Mouse (Mus musculus) limb, embryonic 15.5 days (tissue): ENCODE measurements around the gene Lrrfip2. TPM values are rescaled to one million over a fixed set of nuclear protein-coding genes. Genes with fewer than 3 reads are reported as not detected.

Experiments
- ATAC-seq: fragments of 200-750 bp; cut with Nextera tagmentation; 2 replicates; pipeline ENCODE4 v1.8.0; 2017; ENCODE audit warnings: low read depth, moderate TSS enrichment; ENCODE audit not compliant: insufficient number of reproducible peaks, low FRiP score, low TSS enrichment
- H3K27ac ChIP-seq: fragments of 300-500 bp; sonication (generic); 2 replicates; pipeline ENCODE4 v1.5.1; 2015; ENCODE audit warnings: moderate library complexity, mild to moderate bottlenecking, inconsistent platforms
- H3K27me3 ChIP-seq: fragments of 300-500 bp; sonication (generic); 2 replicates; pipeline ENCODE4 v1.6.1; 2015; ENCODE audit warnings: inconsistent platforms
- H3K36me3 ChIP-seq: fragments of 300-500 bp; sonication (generic); 2 replicates; pipeline ENCODE4 v1.6.1; 2015; ENCODE audit warnings: inconsistent platforms
- H3K4me1 ChIP-seq: fragments of 300-500 bp; sonication (generic); 2 replicates; pipeline ENCODE4 v1.6.1; 2015; ENCODE audit warnings: inconsistent platforms
- H3K4me2 ChIP-seq: fragments of 300-500 bp; sonication (generic); 2 replicates; pipeline ENCODE4 v1.6.1; 2015; ENCODE audit warnings: mild to moderate bottlenecking, inconsistent platforms
- H3K4me3 ChIP-seq: fragments of 300-500 bp; sonication (generic); 2 replicates; pipeline ENCODE4 v1.5.1; 2015; ENCODE audit warnings: mild to moderate bottlenecking, inconsistent platforms
- H3K9ac ChIP-seq: fragments of 300-500 bp; sonication (generic); 2 replicates; pipeline ENCODE4 v1.6.1; 2015; ENCODE audit warnings: inconsistent platforms
- H3K9me3 ChIP-seq: fragments of 300-500 bp; sonication (generic); 2 replicates; pipeline ENCODE4 v1.6.1; 2016; ENCODE audit warnings: inconsistent platforms
- WGBS: fragments of 180-500 bp; shearing (Covaris S2); methylation state at CpG from one replicate; pipeline ENCODE4 v1.1.7; 2015; 5-methylcytosine and 5-hydroxymethylcytosine counted together
- polyA plus RNA-seq: library from polyadenylated mRNA; unstranded; fragments of >200 nt; fragmentation: Nextera tagmentation; extraction: Ambion mirVana; gene quantifications from 2 replicates; pipeline ENCODE4 v1.2.1, GENCODE M21; 2015

The Lrrfip2 gene
- polyA plus RNA-seq, 1 experiment from 2014 or later: 39.7 TPM

GRCm38 (mm10) chr9:111118891-111119441 is 1.6 kb downstream of the Lrrfip2 start:
- peak overlapping the region; percentile 87; the same call in 1 of the 2 replicates for H3K9ac ChIP-seq
- 5% methylated on average over 17 of the region's 17 CpGs for WGBS
- H3K4me3 ChIP-seq: peak overlapping the region; percentile 98
- H3K27ac ChIP-seq: peak overlapping the region; percentile 81; the same call in 1 of the 2 replicates
- no peaks in the 10 kb centered on the region for H3K27me3 ChIP-seq
- H3K9me3 ChIP-seq: no peaks in the 10 kb centered on the region
- no peak for ATAC-seq
- peak overlapping the region; percentile 69 for H3K4me2 ChIP-seq
- H3K36me3 ChIP-seq: no peaks in the 10 kb centered on the region
- peaks cover 21% of the 10 kb centered on the region for H3K4me1 ChIP-seq

- H3K9me3 ChIP-seq: no peaks in the 10 kb centered on the region
- ATAC-seq: no peak
Observed at GRCm38 (mm10) chr9:111122446-111122845, 5.1 kb downstream of the Lrrfip2 start.

GRCm38 (mm10) chr9:111123336-111123735 is 5.9 kb downstream of the Lrrfip2 start:
- no peak overlapping the region for H3K27ac ChIP-seq
- peaks cover 14% of the 10 kb centered on the region for H3K4me1 ChIP-seq
- no peaks in the 10 kb centered on the region for H3K36me3 ChIP-seq
- WGBS: 55% methylated on average over 2 of the region's 2 CpGs
- H3K4me2 ChIP-seq: no peak overlapping the region
- H3K27me3 ChIP-seq: no peaks in the 10 kb centered on the region
- ATAC-seq: no peak
- no peak overlapping the region for H3K4me3 ChIP-seq
- H3K9ac ChIP-seq: no peak overlapping the region
- H3K9me3 ChIP-seq: no peaks in the 10 kb centered on the region

More at GRCm38 (mm10) chr9:111122446-111122845, 5.1 kb downstream of the Lrrfip2 start:
- Histone ChIP-seq H3K9ac (no peak overlapping the region), H3K27me3 (no peaks in the 10 kb centered on the region), H3K4me3 (no peak overlapping the region), H3K4me1 (peaks cover 17% of the 10 kb centered on the region), H3K4me2 (no peak overlapping the region), H3K27ac (no peak overlapping the region), H3K36me3 (no peaks in the 10 kb centered on the region)
- WGBS: 56% methylated on average over 5 of the region's 5 CpGs

- 74% methylated on average over 4 of the region's 4 CpGs for WGBS
- no peak for ATAC-seq
Observed at GRCm38 (mm10) chr9:111124440-111124839, 7.0 kb downstream of the Lrrfip2 start.

GRCm38 (mm10) chr9:111126735-111127134 is 9.3 kb downstream of the Lrrfip2 start:
- 74% methylated on average over 4 of the region's 4 CpGs for WGBS
- H3K27ac ChIP-seq: no peak overlapping the region
- H3K9ac ChIP-seq: no peak overlapping the region
- no peak overlapping the region for H3K4me2 ChIP-seq
- no peak overlapping the region for H3K4me3 ChIP-seq
- H3K27me3 ChIP-seq: no peaks in the 10 kb centered on the region
- no peaks in the 10 kb centered on the region for H3K9me3 ChIP-seq
- peaks cover 3% of the 10 kb centered on the region; the same call in 1 of the 2 replicates for H3K4me1 ChIP-seq
- no peaks in the 10 kb centered on the region for H3K36me3 ChIP-seq
- ATAC-seq: no peak

More at GRCm38 (mm10) chr9:111124440-111124839, 7.0 kb downstream of the Lrrfip2 start:
- Histone ChIP-seq H3K27me3 (no peaks in the 10 kb centered on the region), H3K4me2 (no peak overlapping the region), H3K4me3 (no peak overlapping the region), H3K4me1 (peaks cover 3% of the 10 kb centered on the region; the same call in 1 of the 2 replicates), H3K9me3 (no peaks in the 10 kb centered on the region), H3K36me3 (no peaks in the 10 kb centered on the region), H3K9ac (no peak overlapping the region), H3K27ac (no peak overlapping the region)

GRCm38 (mm10) chr9:111127749-111128148 is 10.4 kb downstream of the Lrrfip2 start:
- H3K27ac ChIP-seq: no peak overlapping the region
- H3K4me2 ChIP-seq: no peak overlapping the region
- no peaks in the 10 kb centered on the region for H3K36me3 ChIP-seq
- 0 out of 2 replicates have a peak, but pooled peaks have one; percentile 35 for ATAC-seq
- H3K9ac ChIP-seq: no peak overlapping the region
- H3K9me3 ChIP-seq: no peaks in the 10 kb centered on the region
- no peaks in the 10 kb centered on the region for H3K27me3 ChIP-seq
- WGBS: 54% methylated on average over 4 of the region's 4 CpGs
- H3K4me1 ChIP-seq: no peaks in the 10 kb centered on the region
- H3K4me3 ChIP-seq: no peak overlapping the region

GRCm38 (mm10) chr9:111130126-111130525 is 12.7 kb downstream of the Lrrfip2 start:
- Histone ChIP-seq H3K36me3 (no peaks in the 10 kb centered on the region), H3K4me2 (no peak overlapping the region), H3K27ac (no peak overlapping the region), H3K4me3 (no peak overlapping the region), H3K9ac (no peak overlapping the region), H3K9me3 (no peaks in the 10 kb centered on the region), H3K27me3 (no peaks in the 10 kb centered on the region), H3K4me1 (no peaks in the 10 kb centered on the region)
- 73% methylated on average over 2 of the region's 2 CpGs for WGBS
- no peak for ATAC-seq

GRCm38 (mm10) chr9:111138161-111138560 is 20.8 kb downstream of the Lrrfip2 start:
- Histone ChIP-seq H3K4me3 (no peak overlapping the region), H3K4me2 (no peak overlapping the region), H3K9ac (no peak overlapping the region), H3K4me1 (no peaks in the 10 kb centered on the region), H3K36me3 (0 out of 2 replicates have a peak, but pooled peaks cover 3% of the 10 kb centered on the region), H3K9me3 (no peaks in the 10 kb centered on the region), H3K27ac (no peak overlapping the region), H3K27me3 (no peaks in the 10 kb centered on the region)
- WGBS: 88% methylated on average over 9 of the region's 9 CpGs
- ATAC-seq: no peak

GRCm38 (mm10) chr9:111142721-111143120 is 25.3 kb downstream of the Lrrfip2 start:
- 86% methylated on average over 6 of the region's 6 CpGs for WGBS
- 0 out of 2 replicates have a peak, but pooled peaks cover 3% of the 10 kb centered on the region for H3K36me3 ChIP-seq
- H3K27ac ChIP-seq: no peak overlapping the region
- no peak overlapping the region for H3K9ac ChIP-seq
- ATAC-seq: no peak
- no peaks in the 10 kb centered on the region for H3K9me3 ChIP-seq
- no peaks in the 10 kb centered on the region for H3K4me1 ChIP-seq
- no peak overlapping the region for H3K4me2 ChIP-seq
- H3K4me3 ChIP-seq: no peak overlapping the region
- no peaks in the 10 kb centered on the region for H3K27me3 ChIP-seq

- H3K27me3 ChIP-seq: no peaks in the 10 kb centered on the region
- H3K9ac ChIP-seq: no peak overlapping the region
- no peak overlapping the region for H3K4me3 ChIP-seq
- no peak for ATAC-seq
- H3K27ac ChIP-seq: no peak overlapping the region
- WGBS: 96% methylated on average over 1 of the region's 1 CpGs
- 0 out of 2 replicates have a peak, but pooled peaks cover 3% of the 10 kb centered on the region for H3K36me3 ChIP-seq
- no peaks in the 10 kb centered on the region for H3K4me1 ChIP-seq
- no peak overlapping the region for H3K4me2 ChIP-seq
- no peaks in the 10 kb centered on the region for H3K9me3 ChIP-seq
Observed at GRCm38 (mm10) chr9:111143387-111143786, 26.0 kb downstream of the Lrrfip2 start.

GRCm38 (mm10) chr9:111144711-111145110 is 27.3 kb downstream of the Lrrfip2 start:
- 94% methylated on average over 1 of the region's 1 CpGs for WGBS

GRCm38 (mm10) chr9:111145497-111146190 is 28.3 kb downstream of the Lrrfip2 start:
- Histone ChIP-seq H3K27me3 (no peaks in the 10 kb centered on the region), H3K27ac (no peak overlapping the region), H3K9ac (no peak overlapping the region), H3K36me3 (0 out of 2 replicates have a peak, but pooled peaks cover 3% of the 10 kb centered on the region), H3K9me3 (no peaks in the 10 kb centered on the region), H3K4me1 (peaks cover 7% of the 10 kb centered on the region; the same call in 1 of the 2 replicates), H3K4me3 (no peak overlapping the region), H3K4me2 (no peak overlapping the region)
- ATAC-seq: no peak
- WGBS: 61% methylated on average over 3 of the region's 3 CpGs

More at GRCm38 (mm10) chr9:111144711-111145110, 27.3 kb downstream of the Lrrfip2 start:
- H3K27me3 ChIP-seq: no peaks in the 10 kb centered on the region
- no peak overlapping the region for H3K4me3 ChIP-seq
- 0 out of 2 replicates have a peak, but pooled peaks cover 3% of the 10 kb centered on the region for H3K36me3 ChIP-seq
- H3K27ac ChIP-seq: no peak overlapping the region
- ATAC-seq: no peak
- H3K4me2 ChIP-seq: no peak overlapping the region
- H3K9me3 ChIP-seq: no peaks in the 10 kb centered on the region
- H3K9ac ChIP-seq: no peak overlapping the region
- peaks cover 7% of the 10 kb centered on the region; the same call in 1 of the 2 replicates for H3K4me1 ChIP-seq
